Mouse (Mus musculus) hindlimb bud, embryonic 11.5 days (tissue): Measurements from ENCODE around the gene Cep350.
"Not testable (repeated sequence)": the region's sequence is repeated elsewhere in the genome, so short reads cannot be mapped to it uniquely, and the experiment has no call there.

Experiments used
- DNase-seq: peaks from one replicate; pipeline ENCODE4 v3.0.0-alpha.2; 2012; ENCODE audit warnings: low read depth, low spot score; ENCODE audit errors: extremely low spot score

Gene Cep350

DNA sequence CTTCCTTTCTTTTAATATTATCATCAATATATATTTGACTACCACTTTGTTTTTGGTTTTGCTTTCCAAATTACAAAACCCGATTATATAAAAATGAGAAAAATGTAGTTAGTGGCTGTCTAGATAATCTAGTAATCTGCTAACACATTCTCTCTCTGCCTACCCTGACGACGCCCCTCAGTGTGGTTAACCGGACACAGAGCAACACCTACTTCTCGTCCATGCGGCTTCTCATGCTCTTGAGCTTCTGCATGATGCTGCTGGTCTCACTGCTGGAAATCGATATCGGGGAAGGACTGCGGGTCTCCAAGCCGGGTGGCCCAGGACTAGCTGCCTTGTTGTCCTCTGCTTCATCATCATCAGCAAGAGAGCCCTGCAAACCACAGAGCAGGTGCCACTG, 78.7 kb downstream of the Cep350 start:
- no peak for DNase-seq

GRCm38 (mm10) chr1:155886846-155887245, 86.2 kb downstream of the Cep350 start:
- DNase-seq, result no peak

GRCm38 (mm10) chr1:155882646-155883231, 90.3 kb downstream of the Cep350 start:
- not testable (repeated sequence) for DNase-seq

DNA sequence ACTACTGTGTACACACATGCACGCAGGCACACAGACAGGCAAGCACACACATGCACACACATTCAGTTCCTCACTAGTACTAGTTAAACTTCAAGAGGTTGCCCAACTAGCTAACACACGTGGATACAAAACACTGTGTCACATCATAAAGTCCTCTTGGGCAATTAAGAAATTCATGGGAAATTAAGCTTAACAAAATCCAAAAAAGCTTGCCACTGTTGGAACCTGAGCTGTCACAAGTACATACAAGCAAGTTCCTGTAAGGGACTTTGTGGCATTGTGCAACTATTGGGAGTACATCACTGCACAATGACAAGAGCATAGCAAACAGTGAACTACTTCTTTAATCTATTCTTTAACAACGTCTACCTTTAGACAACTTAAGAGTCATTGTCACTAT, 93.5 kb downstream of the Cep350 start:
- DNase-seq, result no peak

- no peak for DNase-seq
Observed at GRCm38 (mm10) chr1:155862967-155863366, 110.1 kb downstream of the Cep350 start.

DNA sequence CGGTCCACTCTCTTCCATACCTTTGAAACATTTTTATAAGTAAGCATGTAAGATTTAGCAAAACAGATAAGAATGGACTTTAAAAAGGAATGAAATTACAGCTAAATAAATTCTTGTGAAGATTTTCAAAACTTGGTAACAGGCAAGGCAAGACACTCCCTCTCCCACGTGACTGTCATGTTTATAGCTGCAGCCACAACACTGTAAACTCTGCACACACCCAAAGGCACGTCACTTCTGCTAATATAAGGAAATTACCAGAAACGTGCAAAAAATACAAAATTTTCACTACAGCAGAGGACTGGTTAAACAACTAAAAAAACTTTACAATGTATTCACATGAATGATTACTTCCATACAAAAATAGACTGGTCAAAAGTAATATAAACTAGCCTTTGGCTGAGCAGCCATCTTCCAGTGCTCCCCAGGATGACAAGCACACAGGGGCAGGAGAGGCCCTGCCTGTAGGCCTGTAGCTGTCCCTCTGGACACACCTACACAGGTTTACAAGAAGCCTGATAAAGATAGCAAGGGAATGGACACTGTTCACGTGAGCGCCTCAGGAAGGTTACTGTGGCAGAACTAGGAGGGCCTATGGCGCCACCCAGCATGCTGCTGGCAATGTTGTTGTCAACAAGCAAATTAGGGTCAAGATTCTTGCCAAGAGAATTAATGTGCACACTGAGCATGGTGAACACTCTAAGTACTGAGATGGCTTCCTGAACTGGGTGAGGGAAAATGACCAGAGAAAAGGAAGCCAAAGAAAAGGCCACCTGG, 117.9 kb downstream of the Cep350 start:
- no peak for DNase-seq

- DNase-seq, result no peak
Observed at GRCm38 (mm10) chr1:155853009-155853408, 120.0 kb downstream of the Cep350 start.

DNA sequence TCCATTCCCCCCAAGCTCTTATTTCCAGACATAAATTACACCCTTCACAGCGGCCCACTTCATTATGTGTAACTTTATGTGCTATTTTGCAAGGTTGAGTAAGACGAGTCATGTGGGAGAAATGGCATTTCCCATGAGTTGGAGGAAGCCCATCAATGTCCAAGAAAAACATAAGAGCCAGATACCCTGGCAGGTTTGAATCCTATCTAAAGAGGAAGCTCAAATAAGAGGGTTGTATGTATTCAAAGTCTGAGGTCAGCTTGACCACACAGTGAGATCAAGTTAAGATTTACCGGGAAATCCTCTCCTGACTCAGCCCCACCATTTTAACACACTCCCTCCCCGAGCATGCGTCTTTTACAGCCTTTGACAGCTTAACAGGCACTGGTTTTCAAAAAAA, 128.8 kb downstream of the Cep350 start:
- no peak for DNase-seq

- no peak for DNase-seq
Observed at GRCm38 (mm10) chr1:155843538-155843937, 129.5 kb downstream of the Cep350 start.

- DNase-seq, result no peak
Observed at GRCm38 (mm10) chr1:155835667-155836066, 137.4 kb downstream of the Cep350 start.

GRCm38 (mm10) chr1:155833610-155834009, 139.4 kb downstream of the Cep350 start:
- DNase-seq, result no peak

GRCm38 (mm10) chr1:155831958-155832357, 141.1 kb downstream of the Cep350 start:
- no peak for DNase-seq

DNA sequence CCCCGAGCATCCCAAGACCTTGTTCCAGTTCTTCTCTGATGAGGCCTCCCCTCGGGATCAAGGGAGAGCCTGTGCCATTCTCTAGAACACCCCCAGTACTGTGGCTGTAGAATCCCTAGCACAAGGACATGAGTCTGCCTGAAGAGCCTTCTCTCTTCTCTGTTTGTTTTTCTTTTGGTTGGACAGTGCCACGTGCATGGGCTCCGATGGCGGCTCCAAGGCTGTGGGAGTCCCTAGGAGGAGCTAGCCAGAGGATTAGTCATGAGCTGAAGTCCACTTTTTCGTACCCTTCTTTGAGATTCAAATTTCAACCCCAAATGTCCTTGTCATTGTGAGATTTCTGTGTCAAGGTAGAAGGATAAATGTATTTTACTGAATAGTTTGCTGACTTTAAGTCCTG, 142.2 kb downstream of the Cep350 start:
- no peak for DNase-seq

DNA sequence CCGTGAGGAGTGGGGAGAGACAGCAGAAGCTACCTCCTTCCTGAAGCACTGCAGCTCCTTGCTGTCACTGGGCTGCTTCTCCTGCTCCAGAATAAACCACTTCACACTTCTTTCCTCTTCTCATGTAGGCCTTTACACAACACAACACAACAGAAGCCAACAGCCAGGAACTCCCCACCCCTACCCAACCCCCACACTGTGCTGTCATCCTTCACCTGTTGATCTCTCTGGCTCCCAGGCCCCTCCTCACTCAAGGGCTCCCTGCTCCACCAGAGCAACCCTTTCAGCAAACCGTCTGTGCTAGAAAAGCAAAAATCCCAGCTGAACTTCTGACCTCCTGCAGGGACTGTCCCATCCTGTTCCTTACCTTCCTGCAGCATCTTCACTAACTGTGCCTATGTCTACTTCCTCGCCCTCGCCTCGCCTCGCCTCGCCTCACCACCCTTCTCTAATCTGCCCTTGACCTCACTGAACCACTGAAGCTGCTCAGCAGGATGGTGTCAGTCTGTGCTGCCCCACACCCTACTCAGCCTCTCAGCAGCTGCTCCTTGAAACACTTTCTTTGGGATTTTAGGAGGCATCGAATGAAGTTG, 145.3 kb downstream of the Cep350 start:
- DNase-seq, result no peak

GRCm38 (mm10) chr1:155826803-155827395, 146.2 kb downstream of the Cep350 start:
- no peak for DNase-seq

- DNase-seq, result no peak
Observed at GRCm38 (mm10) chr1:155825940-155826716, 146.9 kb downstream of the Cep350 start.

DNA sequence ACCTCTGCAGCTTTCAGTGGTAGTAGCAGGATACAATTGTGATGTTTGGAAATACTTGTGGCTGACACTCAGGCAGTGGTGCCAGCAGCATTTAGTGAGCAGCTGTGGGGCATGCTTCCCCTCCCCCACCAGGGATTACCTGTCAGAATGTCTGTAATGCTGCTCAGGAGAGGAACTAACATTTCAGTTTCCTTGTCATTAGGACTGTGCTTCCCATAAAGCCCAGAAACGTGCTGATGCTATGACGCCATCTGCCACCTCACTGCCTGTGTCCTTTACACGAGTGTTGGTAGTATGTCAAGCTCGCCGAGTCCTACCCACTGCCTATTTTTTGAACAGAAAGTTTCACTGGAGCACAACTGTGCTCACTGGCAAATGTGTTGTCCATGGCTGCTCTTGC, 152.4 kb downstream of the Cep350 start:
- DNase-seq, result no peak

GRCm38 (mm10) chr1:155816167-155816566, 156.9 kb downstream of the Cep350 start:
- DNase-seq, result no peak

DNA sequence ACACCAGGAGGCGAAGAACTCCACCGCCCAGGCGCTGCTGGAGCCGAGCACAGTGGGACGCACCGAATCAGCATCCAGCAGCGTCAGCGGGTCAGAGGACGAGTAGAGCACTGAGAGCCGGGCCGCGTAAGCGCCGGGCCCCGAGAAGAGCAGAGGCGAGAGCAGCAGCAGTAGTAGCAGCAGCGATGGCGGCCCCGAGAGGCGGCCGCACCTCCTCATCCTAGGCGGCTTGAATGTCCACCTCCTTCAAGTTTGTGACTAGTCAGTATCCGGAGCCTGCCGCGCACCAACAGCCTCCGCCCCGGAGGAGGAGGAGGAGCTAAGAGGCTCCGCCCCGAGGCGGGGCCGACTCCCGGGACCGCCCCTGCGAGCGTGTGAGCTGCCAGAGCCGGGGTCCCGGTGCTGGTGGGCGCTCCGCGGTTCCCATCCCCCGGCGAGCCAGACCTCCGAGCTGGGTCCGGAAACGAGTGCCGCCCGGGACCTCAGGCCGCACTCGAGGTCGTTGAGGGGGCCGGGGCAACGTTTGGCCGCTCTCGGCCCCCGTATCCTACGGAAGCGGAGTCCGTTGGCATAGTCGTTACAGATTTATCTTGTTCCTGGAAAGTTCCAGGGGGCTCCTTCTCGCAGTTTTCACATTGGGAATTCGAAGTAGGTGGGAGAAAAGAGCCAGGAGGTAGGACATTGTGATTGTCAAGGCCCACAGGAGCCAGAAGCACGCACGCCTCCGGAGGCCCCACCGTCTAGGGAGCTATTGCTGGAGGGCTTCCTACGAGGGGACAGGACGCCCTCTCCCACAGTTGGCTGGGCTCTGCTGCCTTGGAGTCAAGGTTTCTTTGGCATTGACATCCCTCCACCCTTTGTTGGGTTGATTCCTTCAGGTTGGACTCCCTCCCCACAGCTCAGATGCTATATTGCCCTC, 160.2 kb downstream of the Cep350 start, which contains the start of gene Qsox1:
Gene Qsox1, minus strand, starts transcription at position 309 of the 919 bp plus-strand sequence.
- peak; percentile 47 for DNase-seq

DNA sequence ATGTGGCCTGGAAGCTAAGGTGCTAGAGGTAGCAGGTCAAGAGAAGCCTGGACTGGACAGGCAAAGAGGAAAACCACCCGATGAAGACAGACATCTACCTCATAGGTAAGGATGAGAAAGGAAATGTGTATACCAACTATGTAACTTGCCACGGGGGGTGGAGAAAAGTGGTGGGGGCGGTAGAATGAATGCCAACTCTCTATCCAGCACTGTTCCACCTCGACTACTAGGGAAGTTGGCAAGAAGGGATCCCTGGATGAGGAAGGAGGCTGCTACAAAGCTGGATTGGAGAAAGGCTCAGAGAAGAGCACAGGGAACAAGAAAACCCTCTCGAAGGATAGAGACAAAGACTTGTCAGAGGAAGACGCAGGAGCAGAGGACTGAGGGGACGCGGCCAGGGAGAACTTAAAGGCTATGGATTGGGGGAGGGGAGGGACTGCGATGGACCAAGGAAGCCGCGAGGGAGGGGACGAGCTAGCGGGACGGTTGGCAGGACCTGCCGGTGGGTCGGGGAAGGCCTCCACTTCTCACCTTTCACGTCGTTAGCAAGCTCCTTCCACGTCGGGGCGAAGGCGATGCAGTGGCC, 161.0 kb downstream of the Cep350 start:
- no peak for DNase-seq
